Mouse (Mus musculus): ENCODE measurements at regions not wholly inside any gene's neighbourhood (a gene's known extent, or its start where the extent isn't known, plus 50 kb on each side); places are given as distances from the start of the nearest gene placed in this dataset.

GRCm38 (mm10) chr2:8690846-8691643, 1181.7 kb upstream of the Celf2 start:
- Histone ChIP-seq H3K27me3 (replicated peaks; ENCODE audit: control insufficient read depth, insufficient read depth, low read length) (no peaks in the 10 kb centered on the region), H3K4me2 (no peak overlapping the region), H3K9me3 (ENCODE audit: control insufficient read depth, low read length) (no peaks in the 10 kb centered on the region), H3K36me3 (ENCODE audit: control insufficient read depth, insufficient read depth, low read length) (no peaks in the 10 kb centered on the region), H3K4me1 (replicated peaks; ENCODE audit: control insufficient read depth, insufficient read depth, low read length) (no peaks in the 10 kb centered on the region), H3K4me3 (ENCODE audit: low read depth, low read length) (no peak overlapping the region), H3K27ac (ENCODE audit: low read depth, low read length) (no peak overlapping the region), H3K9ac (ENCODE audit: low read depth, low read length) (no peak overlapping the region)
- 57% methylated on average over 8 of the region's 8 CpGs for WGBS
- no peak for DNase-seq (ENCODE audit: low spot score)
- ATAC-seq (replicated peaks; ENCODE audit: low FRiP score) = no peak

GRCm38 (mm10) chr2:8729306-8729705, 1151.7 kb upstream of the 4930412O13Rik start:
- Histone ChIP-seq H3K27me3 (replicated peaks; ENCODE audit: control insufficient read depth, insufficient read depth, low read length) (no peaks in the 10 kb centered on the region), H3K4me2 (no peak overlapping the region), H3K27ac (ENCODE audit: low read depth, low read length) (no peak overlapping the region), H3K4me1 (replicated peaks; ENCODE audit: control insufficient read depth, insufficient read depth, low read length) (no peaks in the 10 kb centered on the region), H3K36me3 (ENCODE audit: control insufficient read depth, insufficient read depth, low read length) (no peaks in the 10 kb centered on the region), H3K4me3 (ENCODE audit: low read depth, low read length) (no peak overlapping the region), H3K9me3 (ENCODE audit: control insufficient read depth, low read length) (no peaks in the 10 kb centered on the region), H3K9ac (ENCODE audit: low read depth, low read length) (no peak overlapping the region)
- 70% methylated on average over 8 of the region's 8 CpGs for WGBS
- DNase-seq (ENCODE audit: low spot score) (no peak), ATAC-seq (replicated peaks; ENCODE audit: low FRiP score) (no peak)

DNA sequence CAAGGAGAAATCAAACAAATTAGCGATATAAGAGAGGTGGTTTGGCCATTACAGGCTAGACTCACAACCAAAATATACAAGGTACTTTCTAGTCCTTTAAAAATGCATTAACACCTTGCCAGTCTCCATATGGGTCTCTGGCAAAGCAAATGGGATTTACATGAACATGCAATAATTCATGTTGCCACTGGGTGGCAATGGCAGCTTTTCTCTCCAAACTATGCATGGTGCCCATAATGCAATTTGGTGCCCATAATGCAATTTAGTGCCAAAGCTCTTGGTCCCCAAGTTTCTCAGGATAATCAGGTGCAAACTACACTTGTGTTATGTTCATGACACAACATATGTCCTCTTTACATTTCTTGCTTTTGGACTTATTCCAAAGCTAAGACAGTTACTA, 1126.9 kb upstream of the 4930412O13Rik start:
- Histone ChIP-seq H3K9me3 (ENCODE audit: control insufficient read depth, low read length) (no peaks in the 10 kb centered on the region), H3K27me3 (replicated peaks; ENCODE audit: control insufficient read depth, insufficient read depth, low read length) (no peaks in the 10 kb centered on the region), H3K9ac (ENCODE audit: low read depth, low read length) (no peak overlapping the region), H3K36me3 (ENCODE audit: control insufficient read depth, insufficient read depth, low read length) (no peaks in the 10 kb centered on the region), H3K4me1 (replicated peaks; ENCODE audit: control insufficient read depth, insufficient read depth, low read length) (no peaks in the 10 kb centered on the region), H3K4me3 (ENCODE audit: low read depth, low read length) (no peak overlapping the region), H3K4me2 (no peak overlapping the region), H3K27ac (ENCODE audit: low read depth, low read length) (no peak overlapping the region)
- DNase-seq (ENCODE audit: low spot score) (no peak), ATAC-seq (replicated peaks; ENCODE audit: low FRiP score) (no peak)
- 12% methylated on average over 1 of the region's 1 CpGs for WGBS

- H3K27ac ChIP-seq (ENCODE audit: low read depth, low read length) = no peak overlapping the region
- ATAC-seq (replicated peaks; ENCODE audit: low FRiP score) = no peak
- H3K9ac ChIP-seq (ENCODE audit: low read depth, low read length) = no peak overlapping the region
- WGBS = 52% methylated on average over 4 of the region's 4 CpGs
- H3K4me1 ChIP-seq (replicated peaks; ENCODE audit: control insufficient read depth, insufficient read depth, low read length) = no peaks in the 10 kb centered on the region
- no peaks in the 10 kb centered on the region for H3K36me3 ChIP-seq (ENCODE audit: control insufficient read depth, insufficient read depth, low read length)
- H3K4me3 ChIP-seq (ENCODE audit: low read depth, low read length) = no peak overlapping the region
- H3K4me2 ChIP-seq = no peak overlapping the region
- H3K27me3 ChIP-seq (replicated peaks; ENCODE audit: control insufficient read depth, insufficient read depth, low read length) = no peaks in the 10 kb centered on the region
- no peaks in the 10 kb centered on the region for H3K9me3 ChIP-seq (ENCODE audit: control insufficient read depth, low read length)
- no peak for DNase-seq (ENCODE audit: low spot score)
Measured at GRCm38 (mm10) chr2:8756546-8756945, 1124.5 kb upstream of the 4930412O13Rik start.

DNA sequence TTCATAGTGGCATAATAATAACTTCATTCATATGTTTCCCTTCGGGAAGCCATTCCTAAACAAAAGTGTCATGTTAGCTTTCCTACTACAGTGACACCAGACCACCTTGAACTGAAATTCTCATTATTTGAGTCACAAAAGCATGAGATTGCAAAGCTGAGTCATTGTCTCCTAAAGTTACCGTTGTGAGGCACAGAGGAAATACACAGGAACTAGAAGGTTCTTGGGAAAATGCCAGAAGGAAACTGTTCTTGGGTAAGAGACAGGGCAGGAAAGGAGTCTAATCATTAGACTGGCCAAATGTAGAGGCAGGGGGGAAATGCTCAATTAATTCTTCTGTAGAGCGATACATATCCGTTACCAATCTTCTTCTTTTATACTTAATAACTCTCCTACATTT, 1110.4 kb upstream of the 4930412O13Rik start:
- Histone ChIP-seq H3K4me1 (replicated peaks; ENCODE audit: control insufficient read depth, insufficient read depth, low read length) (no peaks in the 10 kb centered on the region), H3K9me3 (ENCODE audit: control insufficient read depth, low read length) (no peaks in the 10 kb centered on the region), H3K4me2 (no peak overlapping the region), H3K9ac (ENCODE audit: low read depth, low read length) (no peak overlapping the region), H3K4me3 (ENCODE audit: low read depth, low read length) (no peak overlapping the region), H3K36me3 (ENCODE audit: control insufficient read depth, insufficient read depth, low read length) (no peaks in the 10 kb centered on the region), H3K27me3 (replicated peaks; ENCODE audit: control insufficient read depth, insufficient read depth, low read length) (no peaks in the 10 kb centered on the region), H3K27ac (ENCODE audit: low read depth, low read length) (no peak overlapping the region)
- 76% methylated on average over 4 of the region's 4 CpGs for WGBS
- DNase-seq (ENCODE audit: low spot score) = no peak
- ATAC-seq (replicated peaks; ENCODE audit: low FRiP score) = no peak

DNA sequence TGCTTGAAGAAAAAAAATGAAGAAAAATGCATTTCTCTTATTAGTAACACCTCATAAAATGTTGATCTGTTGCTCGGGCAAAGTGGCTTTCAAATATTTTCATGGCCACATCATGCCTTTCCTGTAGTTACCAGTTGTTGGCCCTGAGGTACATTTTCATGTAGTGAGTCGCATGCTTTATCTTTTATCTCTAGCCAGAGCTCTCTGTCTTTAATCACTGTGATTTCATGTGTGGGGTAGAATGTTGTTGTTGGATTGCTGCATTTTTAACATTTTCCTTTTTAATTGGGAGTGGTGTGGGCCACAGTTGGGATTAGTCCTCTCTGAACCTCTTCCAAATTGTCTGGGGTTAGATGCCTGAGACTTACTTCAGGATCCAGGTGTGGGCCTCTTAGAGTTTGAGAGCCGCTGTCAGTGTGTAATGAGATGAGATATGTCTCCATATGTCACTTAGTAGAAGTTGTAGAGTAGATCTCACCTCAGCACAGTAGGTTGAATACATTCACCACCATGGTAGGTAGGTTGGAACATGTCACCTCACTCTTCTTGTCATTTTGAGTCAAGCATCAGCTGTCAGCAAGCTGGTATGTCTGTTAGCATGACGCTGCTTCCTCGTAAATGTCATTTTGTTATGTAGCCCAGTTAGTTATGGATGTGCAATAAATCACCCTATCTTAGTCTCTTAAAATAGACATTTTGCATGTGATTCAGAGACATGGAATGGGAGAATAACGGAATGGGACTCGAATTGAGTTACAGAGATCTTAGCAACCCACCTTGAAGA, 1099.7 kb upstream of the 4930412O13Rik start:
- Histone ChIP-seq H3K27me3 (replicated peaks; ENCODE audit: control insufficient read depth, insufficient read depth, low read length) (no peaks in the 10 kb centered on the region), H3K4me2 (no peak overlapping the region), H3K9ac (ENCODE audit: low read depth, low read length) (no peak overlapping the region), H3K4me3 (ENCODE audit: low read depth, low read length) (no peak overlapping the region), H3K4me1 (replicated peaks; ENCODE audit: control insufficient read depth, insufficient read depth, low read length) (no peaks in the 10 kb centered on the region), H3K36me3 (ENCODE audit: control insufficient read depth, insufficient read depth, low read length) (no peaks in the 10 kb centered on the region), H3K9me3 (ENCODE audit: control insufficient read depth, low read length) (no peaks in the 10 kb centered on the region), H3K27ac (ENCODE audit: low read depth, low read length) (no peak overlapping the region)
- DNase-seq (ENCODE audit: low spot score) = no peak
- WGBS = 82% methylated on average over 7 of the region's 7 CpGs
- no peak for ATAC-seq (replicated peaks; ENCODE audit: low FRiP score)

- no peak for DNase-seq (ENCODE audit: low spot score)
- Histone ChIP-seq H3K9ac (ENCODE audit: low read depth, low read length) (no peak overlapping the region), H3K4me2 (no peak overlapping the region), H3K4me3 (ENCODE audit: low read depth, low read length) (no peak overlapping the region), H3K36me3 (ENCODE audit: control insufficient read depth, insufficient read depth, low read length) (no peaks in the 10 kb centered on the region), H3K4me1 (replicated peaks; ENCODE audit: control insufficient read depth, insufficient read depth, low read length) (no peaks in the 10 kb centered on the region), H3K27me3 (replicated peaks; ENCODE audit: control insufficient read depth, insufficient read depth, low read length) (no peaks in the 10 kb centered on the region), H3K27ac (ENCODE audit: low read depth, low read length) (no peak overlapping the region), H3K9me3 (ENCODE audit: control insufficient read depth, low read length) (no peaks in the 10 kb centered on the region)
- WGBS = 81% methylated on average over 2 of the region's 2 CpGs
- no peak for ATAC-seq (replicated peaks; ENCODE audit: low FRiP score)
Measured at GRCm38 (mm10) chr2:8782225-8782624, 1098.8 kb upstream of the 4930412O13Rik start.

DNA sequence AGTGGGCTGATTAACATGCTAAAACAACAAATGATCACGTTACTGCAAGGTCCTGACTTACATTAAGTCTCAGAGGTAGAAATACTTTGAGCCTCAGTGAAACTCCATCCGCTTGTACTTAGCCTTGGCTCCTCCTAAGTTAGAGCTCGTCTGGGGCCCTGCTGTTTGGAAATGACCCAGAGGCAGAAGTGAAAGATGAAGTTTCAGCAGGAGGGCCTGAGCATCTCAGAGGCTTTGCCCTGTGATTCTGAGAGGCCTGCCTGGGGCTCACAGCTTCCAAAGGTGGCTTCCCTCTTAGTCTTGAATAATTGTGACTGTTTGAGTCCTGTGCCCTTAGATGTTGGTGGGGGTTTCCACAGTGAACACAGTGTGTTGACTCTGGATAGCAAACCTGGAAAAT, 1079.0 kb upstream of the 4930412O13Rik start:
- ATAC-seq (replicated peaks; ENCODE audit: low FRiP score) (no peak), DNase-seq (ENCODE audit: low spot score) (no peak)
- H3K27ac ChIP-seq (ENCODE audit: low read depth, low read length) = no peak overlapping the region
- H3K27me3 ChIP-seq (replicated peaks; ENCODE audit: control insufficient read depth, insufficient read depth, low read length) = no peaks in the 10 kb centered on the region
- WGBS = 37% methylated on average over 3 of the region's 3 CpGs
- H3K9ac ChIP-seq (ENCODE audit: low read depth, low read length) = no peak overlapping the region
- H3K4me2 ChIP-seq = no peak overlapping the region
- no peaks in the 10 kb centered on the region for H3K36me3 ChIP-seq (ENCODE audit: control insufficient read depth, insufficient read depth, low read length)
- no peak overlapping the region for H3K4me3 ChIP-seq (ENCODE audit: low read depth, low read length)
- H3K9me3 ChIP-seq (ENCODE audit: control insufficient read depth, low read length) = no peaks in the 10 kb centered on the region
- H3K4me1 ChIP-seq (replicated peaks; ENCODE audit: control insufficient read depth, insufficient read depth, low read length) = no peaks in the 10 kb centered on the region

DNA sequence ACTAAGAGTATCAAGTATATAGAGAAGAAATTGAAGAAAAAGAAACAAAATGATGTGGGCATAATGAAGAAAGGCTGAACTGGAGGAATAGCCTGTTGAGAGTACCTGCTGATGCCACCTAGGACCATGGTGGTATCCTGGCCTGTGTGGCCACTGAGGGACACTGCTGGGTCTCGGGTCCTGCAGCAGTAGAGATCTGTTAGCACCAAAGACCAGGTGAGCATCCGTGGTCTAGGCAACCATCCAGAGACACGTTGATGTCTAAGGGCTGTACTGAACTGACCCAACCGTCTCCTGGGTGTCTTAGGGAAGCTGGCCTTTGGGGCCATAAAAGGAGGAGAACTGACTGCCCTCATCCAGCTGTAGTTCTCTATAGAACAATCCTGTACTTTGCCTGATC, 1071.4 kb upstream of the 4930412O13Rik start:
- H3K4me2 ChIP-seq = no peak overlapping the region
- ATAC-seq (replicated peaks; ENCODE audit: low FRiP score) (no peak), DNase-seq (ENCODE audit: low spot score) (no peak)
- no peaks in the 10 kb centered on the region for H3K4me1 ChIP-seq (replicated peaks; ENCODE audit: control insufficient read depth, insufficient read depth, low read length)
- 74% methylated on average over 4 of the region's 4 CpGs for whole genome bisulfite sequencing
- H3K27ac ChIP-seq (ENCODE audit: low read depth, low read length) = no peak overlapping the region
- no peaks in the 10 kb centered on the region for H3K36me3 ChIP-seq (ENCODE audit: control insufficient read depth, insufficient read depth, low read length)
- no peak overlapping the region for H3K4me3 ChIP-seq (ENCODE audit: low read depth, low read length)
- H3K9ac ChIP-seq (ENCODE audit: low read depth, low read length) = no peak overlapping the region
- H3K9me3 ChIP-seq (ENCODE audit: control insufficient read depth, low read length) = no peaks in the 10 kb centered on the region
- H3K27me3 ChIP-seq (replicated peaks; ENCODE audit: control insufficient read depth, insufficient read depth, low read length) = no peaks in the 10 kb centered on the region

All from liver, embryonic 11.5 days (tissue).